Mouse (Mus musculus): Measurements from ENCODE around the gene Cutal. TPM values are rescaled to one million over a fixed set of nuclear protein-coding genes. Genes with fewer than 3 reads are reported as not detected.

Cutal gene
- total and polyA plus RNA-seq, 3 experiments: not detected

DNA sequence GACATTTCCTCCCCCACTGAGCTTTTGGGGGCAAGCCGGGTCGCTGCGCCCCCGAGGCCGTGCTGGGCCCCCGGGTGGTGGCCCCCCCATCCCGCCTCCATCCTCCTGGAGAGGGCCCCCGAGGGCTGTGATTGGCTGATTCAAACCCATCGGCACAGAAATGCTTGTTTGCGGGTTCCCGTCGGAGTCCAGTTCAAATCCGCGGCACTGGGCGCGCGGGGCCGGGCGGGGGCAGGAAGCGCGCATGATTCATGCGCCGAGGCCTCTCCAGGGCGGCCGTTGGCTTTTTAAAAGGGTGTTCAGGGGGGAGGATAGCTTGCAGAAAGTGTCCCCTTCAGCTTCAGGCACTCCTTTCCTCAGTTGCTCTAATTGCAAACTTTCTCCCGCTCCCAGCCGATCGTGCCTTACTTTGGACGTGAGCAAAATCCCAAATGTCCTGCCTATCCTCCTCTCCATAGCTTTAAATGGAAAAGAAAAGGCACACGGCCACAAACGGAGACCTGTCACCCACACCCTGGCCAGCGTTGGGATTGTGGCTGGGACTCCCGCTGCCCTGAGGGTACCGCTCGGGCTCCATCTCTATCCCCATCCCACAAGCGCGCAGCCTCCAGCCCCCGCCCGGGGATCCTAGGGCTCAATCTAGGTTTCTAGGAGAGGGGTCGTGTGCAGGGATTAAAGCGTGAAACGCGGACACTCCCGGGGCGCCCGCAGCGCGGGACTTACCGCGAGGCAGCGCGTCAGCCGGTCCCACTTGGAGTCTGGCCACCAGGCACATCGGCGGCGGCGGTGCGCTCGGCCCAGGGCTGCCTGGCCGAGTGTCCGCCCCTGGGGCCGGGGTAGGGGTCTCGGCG, 39.2 kb downstream of the Cutal start, which contains the start of gene Phf19 (continued):
- no peak for TF ChIP-seq GABPA (IDR thresholded peaks at IDR 0.05; ENCODE audit: insufficient replicate concordance, low read depth, low read length)
- no peak for TF ChIP-seq ZMIZ1 (IDR thresholded peaks at IDR 0.05; ENCODE audit: low read depth, low read length)
- TF ChIP-seq CHD1 (IDR thresholded peaks at IDR 0.05; ENCODE audit: low read depth, low read length): peak; percentile 89
- TF ChIP-seq MXI1 (IDR thresholded peaks at IDR 0.05; ENCODE audit: low read depth, low read length): no peak
- TF ChIP-seq TCF12 (IDR thresholded peaks at IDR 0.05; ENCODE audit: low read depth, low read length): peak; percentile 27
- TF ChIP-seq RAD21 (IDR thresholded peaks at IDR 0.05; ENCODE audit: low read depth, low read length): peak; percentile 18
- peak; percentile 66 for TF ChIP-seq POLR2A (IDR thresholded peaks at IDR 0.05; ENCODE audit: low read depth, low read length)
- no peak for TF ChIP-seq JUN (IDR thresholded peaks at IDR 0.05; ENCODE audit: insufficient read depth, low read depth, low read length)
- peak; percentile 64 for TF ChIP-seq NELFE (IDR thresholded peaks at IDR 0.05; ENCODE audit: low read depth, low read length)
- TF ChIP-seq PAX5 (IDR thresholded peaks at IDR 0.05; ENCODE audit: low read length): no peak
- peak; percentile 27; the same call in 1 of the 2 replicates for TF ChIP-seq EP300 (IDR thresholded peaks at IDR 0.05; ENCODE audit: low read length)

DNA sequence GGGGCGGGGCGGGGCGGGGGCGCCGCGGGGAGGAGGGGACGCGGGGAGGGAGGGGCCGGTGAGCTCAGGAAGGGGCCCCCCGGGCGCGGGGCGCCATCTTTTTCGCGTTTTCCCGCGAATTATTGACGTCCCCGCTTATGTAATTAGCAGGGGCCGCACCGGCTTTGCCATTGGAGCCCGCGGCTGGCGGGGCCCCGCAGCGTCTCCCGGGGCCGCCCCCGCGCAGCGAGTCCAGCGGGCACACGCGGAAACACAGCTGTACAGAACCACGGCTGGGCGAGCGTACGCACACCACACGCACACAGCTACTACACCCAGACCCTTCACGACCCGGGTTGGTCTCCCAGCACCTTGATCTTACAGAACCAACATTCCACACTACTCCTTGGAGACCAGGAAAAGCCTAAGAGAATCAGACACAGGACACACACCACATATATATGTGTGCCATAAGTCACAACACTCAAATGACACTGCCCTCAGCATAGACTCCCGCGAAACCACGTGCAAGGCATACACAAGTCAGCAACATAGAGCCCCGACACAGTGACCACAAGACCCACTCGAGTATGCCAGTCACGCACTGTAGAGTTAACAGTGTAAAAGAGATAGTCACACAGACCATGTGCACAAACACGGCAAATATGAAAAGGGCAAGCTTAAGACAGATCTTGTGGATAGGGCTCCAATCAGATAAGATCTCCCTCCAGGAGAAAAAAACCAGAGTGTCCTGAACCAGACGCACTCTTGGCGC, 40.0 kb downstream of the Cutal start:
- dilution Hi-C loops (cut with MboI; ENCODE audit: extremely low pct_ligation_motif_present, extremely low pct_unique_long_range_greater_than_20kb, low sequenced_read_pairs) (no loop called here), in situ Hi-C loops (cut with MboI; ENCODE audit: low pct_ligation_motif_present, low pct_unique_long_range_greater_than_20kb, low sequenced_read_pairs) (loop anchor here (10.0 kb wide), 1 partner anchor 51 kb away; the partner anchor contains the start of gene Traf1)
- Histone ChIP-seq H3K27me3 (replicated peaks) (no peaks in the 10 kb centered on the region), H3K36me3 (replicated peaks in 1 of 2; ENCODE audit: control insufficient read depth in 1 of 2, insufficient read depth in 1 of 2, low read length in 1 of 2) (peaks cover 20 to 30% of the 10 kb centered on the region in 2 experiments), H3K4me1 (ENCODE audit: control insufficient read depth in 1 of 2, insufficient read depth in 2 of 2) (peaks cover 11 to 43% of the 10 kb centered on the region in 2 experiments), H3K9me3 (replicated peaks; ENCODE audit: low read length) (no peaks in the 10 kb centered on the region), H3K79me2 (replicated peaks; ENCODE audit: control insufficient read depth, extremely low read depth, insufficient read depth, poor library complexity, severe bottlenecking) (no peaks in the 10 kb centered on the region), H3K9ac (ENCODE audit: insufficient read depth, low read depth) (peak overlapping the region; percentile 79), H3K4me2 (ENCODE audit: insufficient read depth, low read depth, poor library complexity, severe bottlenecking) (peak overlapping the region; percentile 26), H3K27ac (ENCODE audit: insufficient read depth, low read depth) (no peak overlapping the region), H3K4me3 (replicated peaks in 1 of 3; ENCODE audit: low read depth in 2 of 3, low read length in 2 of 3, poor library complexity in 1 of 3) (peak overlapping the region; percentile 64 to 80 (median 67))
- DNase-seq (ENCODE audit: extremely low read depth): peak; percentile 74
- TF ChIP-seq KAT2A (IDR thresholded peaks at IDR 0.05; ENCODE audit: insufficient replicate concordance, low read length) (no peak), JUND (conservative IDR thresholded peaks at IDR 0.05; ENCODE audit: low read depth, low read length) (no peak), CTCF (conservative IDR thresholded peaks at IDR 0.05 in 1 of 2, IDR thresholded peaks at IDR 0.05 in 1 of 2; ENCODE audit: low read depth in 2 of 2, low read length in 2 of 2) (no peak), NRF1 (IDR thresholded peaks at IDR 0.05; ENCODE audit: low read depth, low read length) (peak; percentile 53), UBTF (IDR thresholded peaks at IDR 0.05; ENCODE audit: low read depth, low read length) (no peak), SIN3A (IDR thresholded peaks at IDR 0.05; ENCODE audit: low read length) (peak; percentile 23; the same call in 1 of the 2 replicates), CHD1 (IDR thresholded peaks at IDR 0.05; ENCODE audit: low read depth, low read length) (no peak), JUN (IDR thresholded peaks at IDR 0.05; ENCODE audit: insufficient read depth, low read depth, low read length) (no peak), USF1 (IDR thresholded peaks at IDR 0.05; ENCODE audit: low read depth, low read length) (no peak), NELFE (IDR thresholded peaks at IDR 0.05; ENCODE audit: low read depth, low read length) (peak; percentile 54; the same call in 1 of the 2 replicates), TBP (conservative IDR thresholded peaks at IDR 0.05; ENCODE audit: low read depth, low read length) (0 out of 2 replicates have a peak, but pooled peaks have one; percentile 40), RCOR1 (conservative IDR thresholded peaks at IDR 0.05; ENCODE audit: low read depth, low read length) (no peak), MEF2A (IDR thresholded peaks at IDR 0.05; ENCODE audit: borderline replicate concordance, low read depth, low read length) (no peak), MYC (IDR thresholded peaks at IDR 0.05; ENCODE audit: low read depth, low read length) (peak; percentile 71), BHLHE40 (IDR thresholded peaks at IDR 0.05; ENCODE audit: low read depth, low read length) (peak; percentile 46; the same call in 1 of the 2 replicates), RAD21 (IDR thresholded peaks at IDR 0.05; ENCODE audit: low read depth, low read length) (no peak), E2F4 (IDR thresholded peaks at IDR 0.05; ENCODE audit: insufficient replicate concordance, low read depth, low read length) (0 out of 2 replicates have a peak, but pooled peaks have one; percentile 30), EP300 (IDR thresholded peaks at IDR 0.05; ENCODE audit: low read length) (no peak), SMC3 (IDR thresholded peaks at IDR 0.05; ENCODE audit: low read depth, low read length) (no peak), ETS1 (conservative IDR thresholded peaks at IDR 0.05; ENCODE audit: low read depth, low read length) (no peak; the same call in 1 of the 2 replicates), USF2 (conservative IDR thresholded peaks at IDR 0.05; ENCODE audit: low read depth, low read length) (no peak), POLR2A (IDR thresholded peaks at IDR 0.05; ENCODE audit: low read depth, low read length) (peak; percentile 77), PAX5 (IDR thresholded peaks at IDR 0.05; ENCODE audit: low read length) (no peak), CHD2 (IDR thresholded peaks at IDR 0.05; ENCODE audit: low read length) (0 out of 2 replicates have a peak, but pooled peaks have one; percentile 12), ELF1 (IDR thresholded peaks at IDR 0.05; ENCODE audit: low read depth, low read length) (peak; percentile 68), POLR2AphosphoS2 (IDR thresholded peaks at IDR 0.05; ENCODE audit: low read depth, low read length) (no peak), ZKSCAN1 (IDR thresholded peaks at IDR 0.05; ENCODE audit: borderline replicate concordance, low read depth, low read length) (no peak), ZMIZ1 (IDR thresholded peaks at IDR 0.05; ENCODE audit: low read depth, low read length) (peak; percentile 45), IRF4 (IDR thresholded peaks at IDR 0.05; ENCODE audit: low read depth, low read length) (no peak)
